Mouse (Mus musculus): ENCODE results near the gene Actl10.

Actl10 gene

GRCm38 (mm10) chr2:154551476-154551875 lies at the start of gene Actl10:
Gene Actl10 (plus strand): TSS chr2:154551776.
- DNase-seq (ENCODE audit: low read depth), result no peak

- DNase-seq (ENCODE audit: low read depth), result no peak
Observed at GRCm38 (mm10) chr2:154507076-154507475, 44.5 kb upstream of the Actl10 start.

DNA sequence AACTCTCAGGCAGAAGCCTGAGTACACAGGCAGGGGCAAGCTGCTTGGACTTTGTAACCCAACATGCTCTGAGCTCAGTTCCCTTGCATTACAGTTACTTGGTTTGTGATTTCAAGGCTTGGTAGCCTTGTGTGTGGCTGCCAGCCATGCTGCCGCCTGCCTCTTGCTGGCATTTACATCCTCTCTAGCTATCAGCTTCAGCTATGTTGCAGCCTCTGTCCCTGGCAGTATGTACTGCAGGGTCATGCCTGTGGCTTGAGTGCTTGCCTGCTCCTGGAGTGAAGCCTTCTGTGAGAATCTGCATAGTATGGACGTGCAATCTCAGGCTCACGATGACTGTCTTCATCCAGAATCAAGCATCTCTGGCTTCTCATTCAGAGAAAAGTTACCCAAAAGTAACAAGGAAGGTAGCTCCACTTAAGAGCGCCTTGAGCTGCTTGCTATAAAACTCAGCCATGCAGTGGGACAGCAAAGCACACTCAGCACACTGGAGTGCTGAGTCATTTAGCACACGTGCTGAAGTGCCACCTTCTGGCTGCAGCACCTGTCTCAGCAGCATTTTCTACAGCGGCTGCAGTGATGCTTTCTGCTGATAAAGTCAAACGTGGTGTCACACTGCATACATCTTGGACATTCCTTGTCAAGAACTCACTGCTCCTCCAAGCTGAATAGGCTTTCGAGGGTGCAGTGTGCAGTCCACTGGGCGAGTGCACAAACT lies 43.9 kb upstream of the Actl10 start:
- peak; percentile 24 for DNase-seq (ENCODE audit: low read depth)

DNA sequence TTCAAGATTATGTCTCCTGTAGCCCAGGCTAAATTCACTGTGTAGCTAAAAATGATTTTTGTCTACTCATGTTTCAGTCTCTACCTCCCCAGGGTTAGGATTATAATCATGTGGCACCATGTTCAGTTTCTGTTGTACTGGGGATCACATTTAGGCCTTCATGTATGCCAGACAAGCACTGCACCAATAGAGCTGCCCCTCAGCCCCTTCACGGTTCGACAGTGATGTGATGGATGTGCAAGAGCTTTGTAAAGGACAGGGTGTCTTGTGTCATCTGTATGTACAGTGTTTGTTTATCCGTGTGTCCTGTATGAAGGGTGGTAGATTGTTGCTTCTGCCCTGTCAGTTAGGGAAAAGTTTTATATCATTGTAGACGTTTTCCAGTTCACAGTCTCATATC lies 43.1 kb upstream of the Actl10 start:
- DNase-seq (ENCODE audit: low read depth), result no peak

- no peak for DNase-seq (ENCODE audit: low read depth)
Observed at GRCm38 (mm10) chr2:154510141-154510540, 41.4 kb upstream of the Actl10 start.

- peak; percentile 14 for DNase-seq (ENCODE audit: low read depth)
Observed at GRCm38 (mm10) chr2:154516944-154517343, 34.6 kb upstream of the Actl10 start.

DNA sequence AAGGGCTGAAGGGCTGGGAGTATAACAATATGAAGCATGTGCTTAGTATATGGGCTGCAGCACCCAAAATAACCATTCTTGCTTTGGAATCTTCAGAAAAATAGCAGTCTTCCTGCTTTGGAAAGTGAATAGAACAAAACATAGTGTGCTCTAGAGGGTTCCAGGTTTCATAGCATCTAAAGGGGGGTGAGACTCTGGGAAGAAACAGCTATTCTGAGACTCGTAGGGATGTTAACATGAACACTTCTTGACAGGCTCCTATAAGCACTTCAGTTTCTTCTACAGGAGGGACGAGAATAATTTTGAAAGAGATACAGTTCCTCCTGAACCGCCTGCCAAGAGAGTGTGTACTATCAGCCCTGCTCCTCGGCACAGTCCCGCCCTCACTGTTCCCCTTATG lies 34.2 kb upstream of the Actl10 start:
- DNase-seq (ENCODE audit: low read depth), result no peak

- peak; percentile 28 for DNase-seq (ENCODE audit: low read depth)
Observed at GRCm38 (mm10) chr2:154521449-154521848, 30.1 kb upstream of the Actl10 start.

DNA sequence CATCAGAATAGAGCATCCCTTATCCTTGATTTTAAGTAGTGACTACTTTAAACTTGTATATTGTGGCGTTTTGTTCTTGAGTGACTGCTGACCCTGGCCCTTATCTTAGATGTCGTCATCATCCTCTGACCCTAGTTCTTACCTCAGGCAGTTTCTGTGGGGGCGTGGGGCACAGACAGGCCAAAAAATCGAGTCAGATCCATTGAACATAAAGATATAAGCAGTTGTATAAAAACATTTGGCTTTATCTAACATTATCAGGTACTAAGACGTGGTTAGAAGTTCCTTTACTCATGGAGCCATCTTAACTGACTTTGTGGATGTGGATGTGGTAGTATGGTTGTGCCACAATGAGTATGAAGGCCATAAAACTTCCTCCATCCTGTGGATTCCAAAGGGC lies 29.2 kb upstream of the Actl10 start:
- no peak for DNase-seq (ENCODE audit: low read depth)

- DNase-seq (ENCODE audit: low read depth), result no peak
Observed at GRCm38 (mm10) chr2:154525285-154525684, 26.3 kb upstream of the Actl10 start.

GRCm38 (mm10) chr2:154526531-154526930 lies 25.0 kb upstream of the Actl10 start:
- DNase-seq (ENCODE audit: low read depth), result no peak

DNA sequence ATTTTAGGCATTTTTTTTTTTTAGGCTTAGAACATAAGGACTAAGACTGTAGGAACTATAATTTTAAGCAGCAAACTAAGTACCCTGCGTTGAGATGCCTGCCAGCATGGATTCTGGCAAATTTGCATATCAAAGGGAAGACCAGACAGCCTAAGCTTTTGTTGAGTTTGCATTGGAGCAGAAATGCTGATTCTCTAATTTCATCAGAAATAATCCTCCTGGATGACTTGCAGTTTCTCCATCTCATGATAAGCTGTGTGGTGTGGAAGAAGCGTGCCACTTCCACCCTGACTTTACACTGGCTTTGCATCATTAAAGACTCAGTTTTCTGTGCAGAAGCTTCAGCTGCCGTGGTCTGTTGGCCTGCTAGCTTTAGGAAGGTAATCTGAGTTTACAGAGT lies 18.7 kb upstream of the Actl10 start:
- DNase-seq (ENCODE audit: low read depth), result no peak

DNA sequence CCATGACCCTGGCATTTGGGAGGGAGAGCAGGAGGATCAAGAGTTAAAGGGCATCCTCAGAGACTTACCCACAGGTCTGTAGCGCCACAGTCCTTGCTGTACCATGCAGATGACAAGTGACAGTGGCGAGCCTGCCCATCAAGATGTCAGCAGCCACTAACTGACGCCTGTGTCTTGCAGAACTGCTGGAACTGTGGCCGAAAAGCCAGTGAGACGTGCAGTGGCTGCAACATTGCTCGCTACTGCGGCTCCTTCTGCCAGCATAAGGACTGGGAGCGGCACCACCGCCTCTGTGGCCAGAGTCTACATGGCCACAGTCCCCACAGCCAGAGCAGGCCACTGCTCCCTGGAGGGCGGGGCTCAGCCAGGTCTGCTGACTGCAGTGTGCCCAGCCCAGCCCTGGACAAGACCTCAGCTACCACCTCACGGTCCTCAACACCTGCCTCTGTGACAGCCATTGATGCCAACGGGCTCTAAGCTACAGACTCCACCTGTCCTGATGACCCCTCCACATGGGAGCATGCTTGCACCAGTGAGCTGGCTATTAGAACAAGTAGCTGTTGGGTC lies 16.8 kb upstream of the Actl10 start:
- no peak for DNase-seq (ENCODE audit: low read depth)

- peak; percentile 20 for DNase-seq (ENCODE audit: low read depth)
Observed at GRCm38 (mm10) chr2:154538310-154538709, 13.3 kb upstream of the Actl10 start.

GRCm38 (mm10) chr2:154538710-154539109 lies 12.9 kb upstream of the Actl10 start:
- no peak for DNase-seq (ENCODE audit: low read depth)

DNA sequence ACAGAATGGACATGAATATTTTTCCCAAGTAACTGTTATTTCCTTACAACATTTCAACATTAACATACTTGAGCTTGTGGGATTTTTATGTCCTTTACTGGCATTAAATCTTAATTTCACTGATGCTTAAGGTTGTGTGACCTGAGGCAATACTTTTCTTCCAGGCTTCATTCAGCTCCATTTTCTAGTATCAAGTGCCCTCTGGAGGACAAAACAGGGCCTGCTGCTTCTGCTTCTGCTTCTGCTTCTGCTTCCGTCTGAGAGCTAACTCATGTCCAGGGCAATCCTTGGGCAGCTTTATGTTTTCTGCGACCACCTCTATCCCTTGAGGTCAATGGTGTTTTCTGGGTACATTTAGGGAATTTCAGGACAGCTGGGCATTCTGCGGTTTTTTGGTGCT lies 11.9 kb upstream of the Actl10 start:
- peak; percentile 77 for DNase-seq (ENCODE audit: low read depth)

- DNase-seq (ENCODE audit: low read depth), result no peak
Observed at GRCm38 (mm10) chr2:154541630-154542029, 9.9 kb upstream of the Actl10 start.

DNA sequence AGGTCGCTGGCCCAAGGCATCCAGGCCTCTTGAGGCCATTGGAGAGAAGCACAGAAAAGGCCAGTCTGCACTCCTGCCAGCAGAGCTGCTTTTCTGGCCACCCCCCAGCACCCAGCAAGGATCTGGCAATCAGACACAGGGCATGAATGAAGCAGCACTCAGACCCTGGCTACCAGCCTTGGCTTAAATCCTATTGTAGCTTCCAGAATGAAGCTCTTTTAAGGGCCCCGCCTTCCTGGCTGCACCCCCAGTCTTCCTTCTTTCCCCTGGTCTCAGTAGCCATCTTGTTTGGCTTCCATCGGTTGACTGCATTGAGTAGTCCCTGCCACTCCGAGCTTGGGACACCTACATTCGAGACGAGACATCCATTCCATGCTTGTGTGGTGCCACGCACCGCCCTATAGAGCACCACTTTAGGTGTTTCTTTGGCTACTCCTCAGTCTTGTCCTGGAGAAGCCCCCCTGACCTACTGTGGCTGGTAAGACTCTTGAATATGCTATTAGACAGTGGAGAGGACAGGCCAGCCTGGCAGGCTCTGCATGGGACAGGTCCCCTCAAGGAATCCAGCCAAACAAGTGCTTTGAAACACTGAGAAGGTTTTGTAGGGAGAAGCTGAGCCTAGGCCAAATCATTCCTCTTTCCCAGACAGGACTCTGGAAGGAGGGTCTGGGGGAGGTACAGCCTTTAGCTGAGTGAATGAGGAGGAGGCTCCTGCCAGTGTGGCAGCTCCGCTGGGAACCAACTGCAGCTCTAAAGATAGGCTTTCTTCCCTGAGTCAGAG lies 7.8 kb upstream of the Actl10 start:
- DNase-seq (ENCODE audit: low read depth), result peak; percentile 75

DNA sequence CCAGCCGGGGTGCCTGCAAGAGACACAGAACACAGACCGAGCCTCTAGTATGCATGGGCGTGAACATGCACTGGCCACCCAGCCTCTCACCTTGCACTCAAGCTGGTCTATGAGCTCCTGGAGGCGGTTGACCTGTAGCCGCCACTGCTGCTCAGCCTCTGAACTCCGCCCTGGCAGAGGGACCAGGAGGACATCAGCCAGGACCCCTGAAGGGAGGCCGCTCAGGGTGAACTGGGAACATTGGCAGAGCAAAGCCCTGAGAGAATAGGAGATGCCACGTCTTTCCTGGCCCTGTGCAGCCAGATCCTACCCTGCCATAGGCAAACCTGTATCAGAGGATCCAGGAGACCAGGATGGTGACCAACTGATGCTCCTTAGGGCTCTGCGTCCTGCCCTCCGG lies 4.9 kb upstream of the Actl10 start, which contains the start of gene 1700003F12Rik:
TSS of gene 1700003F12Rik (plus strand) at position 375 of the 400 bp plus-strand sequence.
- DNase-seq (ENCODE audit: low read depth), result no peak

DNA sequence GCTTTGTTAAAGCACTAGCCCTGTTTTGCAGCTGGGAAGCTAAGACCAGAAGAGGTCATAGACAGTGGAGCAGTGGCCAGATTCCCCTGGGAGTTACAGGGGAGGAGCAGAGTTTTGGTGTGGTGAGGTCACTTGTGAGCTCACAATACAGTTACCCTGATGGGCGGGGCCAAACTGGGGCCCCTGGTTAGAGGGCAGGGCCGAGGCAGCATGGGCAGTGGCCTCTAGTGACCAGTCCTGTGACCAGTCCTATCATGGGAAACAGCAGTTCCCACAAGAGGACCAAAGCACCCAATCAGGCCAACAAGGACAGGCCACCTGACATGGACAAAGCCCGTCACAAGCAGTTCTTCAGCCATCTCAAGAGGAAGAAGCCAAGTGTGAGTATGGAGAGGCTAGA lies 2.9 kb upstream of the Actl10 start:
- DNase-seq (ENCODE audit: low read depth), result peak; percentile 73

DNA sequence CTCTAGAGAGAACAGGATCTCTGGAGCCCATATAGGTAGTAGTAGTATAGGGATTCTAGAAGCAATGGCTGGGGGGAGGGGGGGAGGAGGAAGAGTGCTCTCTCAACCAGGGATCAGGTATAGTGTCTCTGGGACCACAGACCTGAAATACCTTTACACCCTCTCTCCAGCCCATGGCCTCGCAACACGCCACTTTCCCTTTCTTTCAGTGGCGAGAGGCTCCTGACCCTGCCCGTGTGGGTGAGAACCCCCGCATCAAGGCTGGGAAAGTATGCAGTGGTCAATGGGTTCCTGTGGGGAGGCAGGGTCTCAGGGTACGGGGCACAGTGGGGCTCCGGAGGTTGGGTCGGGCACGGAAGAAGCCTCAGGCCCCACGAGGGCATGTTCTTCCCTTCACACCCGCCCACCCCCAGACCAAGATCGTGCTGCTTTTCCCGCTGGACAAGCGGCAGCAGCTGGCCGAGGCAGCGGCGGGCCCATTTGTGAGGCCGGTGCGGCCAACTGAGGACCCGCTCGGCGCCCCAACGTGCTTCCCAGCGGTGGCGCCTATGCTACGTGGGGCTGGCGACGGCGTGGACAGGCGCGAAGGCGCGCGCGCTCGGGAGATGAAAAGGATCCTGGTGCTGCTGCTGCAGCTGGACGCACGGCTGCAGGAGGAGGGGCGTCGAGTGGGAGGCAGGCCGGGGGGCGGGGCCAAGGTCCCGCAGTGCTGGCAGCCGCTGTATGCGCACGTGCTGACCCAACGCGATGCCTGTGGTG lies 2.3 kb upstream of the Actl10 start:
- DNase-seq (ENCODE audit: low read depth), result peak; percentile 70

- DNase-seq (ENCODE audit: low read depth), result no peak
Observed at GRCm38 (mm10) chr2:154549886-154550189, 1.7 kb upstream of the Actl10 start.

DNA sequence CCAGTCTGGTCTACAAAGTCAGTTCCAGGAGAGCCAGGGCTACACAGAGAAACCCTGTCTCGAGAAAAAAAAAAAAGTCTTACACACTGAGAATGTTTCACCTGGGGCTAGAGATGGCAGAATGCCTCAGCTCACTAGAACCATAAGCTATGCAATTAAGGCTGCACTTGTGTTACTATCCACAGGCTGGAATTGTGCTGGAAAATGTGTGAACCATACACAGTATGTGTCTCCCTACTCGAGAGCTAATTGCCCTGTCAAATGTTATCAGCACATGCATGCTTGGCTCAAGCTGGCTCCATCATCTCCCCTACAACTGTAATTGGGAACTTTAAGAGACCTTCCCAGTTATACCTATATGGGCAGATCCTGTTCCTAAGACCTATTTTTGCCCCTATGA lies 639 bp upstream of the Actl10 start:
- no peak for DNase-seq (ENCODE audit: low read depth)

Data from NIH3T3 (cell line).